47 mouse cellular contexts compared by ENCODE assay signal in the genomic region with DNA sequence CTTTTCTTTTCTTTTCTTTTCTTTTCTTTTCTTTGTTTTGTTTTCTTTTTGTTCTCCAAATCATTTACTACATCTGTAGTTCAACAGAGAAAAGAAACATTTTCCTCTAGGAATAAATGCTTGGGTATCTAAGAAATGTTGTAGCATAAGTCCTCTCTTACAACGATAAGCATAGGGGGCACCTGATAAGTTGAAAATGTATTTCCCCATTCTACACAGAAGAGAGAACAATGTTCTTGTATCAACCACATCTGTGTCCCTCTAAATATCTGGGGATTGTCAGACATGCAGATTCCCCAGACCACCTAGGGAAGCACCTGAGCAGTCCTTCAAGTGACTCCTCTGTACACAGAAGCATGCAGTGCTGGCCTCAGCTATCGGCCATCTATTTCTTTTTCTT. TPM values are rescaled to one million over a fixed set of nuclear protein-coding genes. Genes with fewer than 3 reads are reported as not detected.
"Had no signal": no experiment of that assay in that cellular context is flagged by ENCODE, and none has a peak within 500 bp of the region (broad histone marks: within the 10 kb centered on the region; RNA-seq: fewer than 3 reads in every experiment).

No protein-coding gene starts in this region.

- H3K36me3 ChIP-seq: heart, embryonic 12.5 days; heart, embryonic 13.5 days; heart, embryonic 15.5 days; hindbrain, embryonic 10.5 days; hindbrain, embryonic 12.5 days; hindbrain, embryonic 13.5 days; hindbrain, embryonic 15.5 days; intestine, embryonic 15.5 days; kidney, embryonic 15.5 days had no signal

- H3K4me3 ChIP-seq: heart, embryonic 12.5 days; heart, embryonic 13.5 days; heart, embryonic 15.5 days; hindbrain, embryonic 10.5 days; hindbrain, embryonic 12.5 days; hindbrain, embryonic 13.5 days; hindbrain, embryonic 15.5 days; intestine, embryonic 15.5 days; kidney, embryonic 15.5 days; layer of hippocampus, adult 2 months; left cerebral cortex, adult 2 months had no signal

- H3K9ac ChIP-seq: heart, embryonic 12.5 days; heart, embryonic 13.5 days; heart, embryonic 15.5 days; hindbrain, embryonic 12.5 days; hindbrain, embryonic 13.5 days; hindbrain, embryonic 14.5 days; hindbrain, embryonic 15.5 days; intestine, embryonic 15.5 days; kidney, embryonic 15.5 days had no signal

- DNase-seq: heart, postnatal 10 days; heart, postnatal 14 days; heart, postnatal 36 days; heart, postnatal 4 days; kidney, adult 11 months; kidney, adult 18-20 months; kidney, adult 2 months; kidney, adult 8-10 months; kidney, adult 9 months; kidney, postnatal 10 days; kidney, postnatal 14 days; kidney, postnatal 25 days; kidney, postnatal 36 days; kidney, postnatal 4 days; layer of hippocampus, adult 9-11 months; layer of hippocampus, postnatal 36 days had no signal

- H3K27me3 ChIP-seq: heart, embryonic 12.5 days; heart, embryonic 13.5 days; heart, embryonic 15.5 days; hindbrain, embryonic 12.5 days; hindbrain, embryonic 13.5 days; hindbrain, embryonic 15.5 days; intestine, embryonic 15.5 days; kidney, embryonic 15.5 days had no signal

- H3K4me1 ChIP-seq: heart, embryonic 12.5 days; heart, embryonic 13.5 days; heart, embryonic 15.5 days; hindbrain, embryonic 10.5 days; hindbrain, embryonic 12.5 days; hindbrain, embryonic 13.5 days; hindbrain, embryonic 15.5 days; intestine, embryonic 15.5 days; kidney, embryonic 15.5 days had no signal

- H3K9me3 ChIP-seq: heart, embryonic 12.5 days; heart, embryonic 13.5 days; heart, embryonic 15.5 days; hindbrain, embryonic 10.5 days; hindbrain, embryonic 12.5 days; hindbrain, embryonic 13.5 days; hindbrain, embryonic 15.5 days; intestine, embryonic 15.5 days; kidney, embryonic 15.5 days had no signal

- H3K27ac ChIP-seq: heart, embryonic 13.5 days; heart, embryonic 15.5 days; hindbrain, embryonic 10.5 days; hindbrain, embryonic 12.5 days; hindbrain, embryonic 13.5 days; hindbrain, embryonic 14.5 days; hindbrain, embryonic 15.5 days; hindbrain, postnatal 0 days; intestine, embryonic 15.5 days; kidney, embryonic 15.5 days; kidney, postnatal 0 days; layer of hippocampus, adult 2 months; left cerebral cortex, adult 2 months had no signal

RNA-seq across cellular contexts. Expression of a gene that starts 18.3 kb away (rescaled TPM):
- total RNA-seq: heart, postnatal 10 days; heart, postnatal 14 days; heart, postnatal 25 days; heart, postnatal 36 days; heart, postnatal 4 days; hematopoietic stem cell, adult 5-6 weeks; hindbrain, postnatal 0 days; layer of hippocampus, adult 18-20 months; layer of hippocampus, adult 2 months; layer of hippocampus, adult 8-10 months; layer of hippocampus, postnatal 10 days; layer of hippocampus, postnatal 14 days; layer of hippocampus, postnatal 25 days; layer of hippocampus, postnatal 36 days; left cerebral cortex, adult 18-20 months; left cerebral cortex, adult 2 months; left cerebral cortex, adult 8-10 months had no signal
- polyA plus RNA-seq: heart, embryonic 11.5 days; heart, embryonic 12.5 days; heart, embryonic 13.5 days; heart, embryonic 14.5 days; heart, embryonic 15.5 days; heart, postnatal 0 days; hindbrain, embryonic 10.5 days; hindbrain, embryonic 11.5 days; hindbrain, embryonic 12.5 days; hindbrain, embryonic 13.5 days; hindbrain, embryonic 14.5 days; hindbrain, embryonic 15.5 days; hindbrain, embryonic 16.5 days; inflammation-experienced regulatory T-cells, adult 6 months; kidney, embryonic 14.5 days; kidney, embryonic 15.5 days; kidney, embryonic 16.5 days had no signal
